Mouse (Mus musculus): ENCODE results near the gene Serpina16.

Gene Serpina16

DNA sequence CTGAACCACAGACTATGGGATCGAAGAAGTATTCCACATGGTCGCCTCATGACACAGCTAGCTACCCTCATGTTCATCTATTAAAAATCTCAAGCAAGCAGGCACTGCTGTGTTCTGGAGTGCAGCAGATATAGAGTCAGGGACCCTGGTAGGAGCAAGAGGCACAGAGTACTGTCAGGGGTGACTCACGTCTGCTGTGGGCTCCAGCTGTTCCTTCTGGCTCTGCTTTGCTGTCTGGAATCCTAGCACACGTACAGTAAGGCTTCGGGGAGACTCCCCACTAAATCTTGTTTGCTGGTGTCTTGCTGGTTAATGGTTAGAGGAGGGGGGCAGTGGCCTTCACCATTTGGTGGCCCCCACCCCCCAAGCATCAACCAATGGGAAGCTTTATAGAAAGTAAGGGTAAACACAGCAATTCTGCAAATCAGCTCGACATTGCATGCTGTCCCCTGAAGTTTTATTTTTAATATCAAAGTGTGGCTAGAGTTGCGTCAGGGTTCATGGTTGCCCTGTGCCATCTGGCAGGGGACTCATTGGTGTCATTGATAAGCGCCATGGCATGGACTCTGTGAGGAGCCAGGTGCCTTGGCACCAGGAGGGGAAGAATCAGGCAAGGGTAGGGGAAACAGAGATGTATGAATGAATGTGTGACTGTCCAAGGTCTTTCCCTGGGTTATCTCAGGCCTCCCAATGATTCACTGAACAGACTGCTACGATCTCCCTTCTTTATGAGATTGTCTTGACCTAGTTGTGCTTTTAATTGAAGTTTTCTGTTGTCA, 18.9 kb downstream of the Serpina16 start, which contains the start of gene Serpina6:
TSS of gene Serpina6 (minus strand) at position 365 of the 779 bp plus-strand sequence.
- no peak for DNase-seq (ENCODE audit: low read depth, low spot score)

DNA sequence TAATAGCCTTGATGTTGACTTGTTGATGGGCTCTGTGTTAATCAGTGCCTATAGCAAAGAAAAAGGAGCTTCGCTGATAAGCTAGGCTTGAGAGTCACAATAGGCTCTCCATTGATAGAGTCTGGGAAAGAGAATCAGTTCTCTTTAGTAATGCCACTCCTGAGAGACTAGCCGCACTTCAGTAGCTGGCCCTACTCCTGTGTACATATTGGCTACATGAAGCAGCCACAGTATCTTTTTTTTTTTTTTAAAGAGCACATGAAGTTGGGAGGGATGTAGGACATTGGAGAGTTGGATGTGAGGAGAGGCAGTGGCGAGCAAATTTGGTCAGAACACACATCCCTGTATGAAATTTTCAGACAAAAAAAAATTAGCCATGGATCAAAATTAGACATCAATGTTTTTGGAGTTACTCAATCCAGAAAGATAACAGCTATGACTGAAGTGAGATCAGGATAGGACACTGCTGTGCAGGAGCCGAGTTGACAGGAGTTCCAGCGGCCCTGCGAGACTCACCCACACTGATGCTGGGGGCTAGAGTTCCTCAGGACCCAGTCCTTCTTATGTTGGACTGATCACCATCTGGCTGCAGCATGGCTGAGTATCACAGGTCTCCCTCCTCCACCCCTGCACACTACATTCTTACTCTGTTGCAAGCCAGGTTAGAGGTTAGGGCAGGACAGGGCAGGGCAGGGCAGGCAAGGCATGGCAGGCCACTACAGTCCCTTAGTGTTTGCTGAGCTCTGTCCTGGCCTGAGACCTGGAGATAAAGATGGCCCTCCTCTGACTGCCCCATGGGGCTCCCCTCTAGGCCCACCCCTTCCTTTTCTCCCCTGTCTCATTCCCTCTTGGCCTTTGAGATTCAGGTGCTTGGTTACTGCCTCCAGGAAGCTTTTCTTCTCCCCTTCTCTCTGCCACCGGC, 20.6 kb downstream of the Serpina16 start:
- DNase-seq (ENCODE audit: low read depth, low spot score): no peak

DNA sequence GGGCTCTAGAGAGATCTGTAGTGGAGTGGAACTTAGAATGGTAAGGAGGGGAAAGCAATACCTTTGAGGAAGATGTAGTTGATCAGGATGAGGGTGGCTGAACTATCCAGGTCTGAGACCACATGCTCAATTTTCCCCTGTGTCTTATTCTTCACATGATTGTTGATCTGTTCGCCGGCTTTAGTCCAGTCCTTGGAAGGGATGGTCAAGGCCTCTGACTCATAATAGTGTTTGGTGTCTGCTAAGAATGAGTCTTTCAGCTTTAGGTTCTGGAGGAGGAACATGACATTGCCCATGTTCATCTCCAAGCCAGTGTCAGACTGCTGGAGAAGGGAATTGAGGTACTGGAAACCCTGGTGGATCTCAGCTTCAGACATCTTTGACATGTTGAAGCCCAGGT, 22.1 kb downstream of the Serpina16 start:
- no peak for DNase-seq (ENCODE audit: low read depth, low spot score)

DNA sequence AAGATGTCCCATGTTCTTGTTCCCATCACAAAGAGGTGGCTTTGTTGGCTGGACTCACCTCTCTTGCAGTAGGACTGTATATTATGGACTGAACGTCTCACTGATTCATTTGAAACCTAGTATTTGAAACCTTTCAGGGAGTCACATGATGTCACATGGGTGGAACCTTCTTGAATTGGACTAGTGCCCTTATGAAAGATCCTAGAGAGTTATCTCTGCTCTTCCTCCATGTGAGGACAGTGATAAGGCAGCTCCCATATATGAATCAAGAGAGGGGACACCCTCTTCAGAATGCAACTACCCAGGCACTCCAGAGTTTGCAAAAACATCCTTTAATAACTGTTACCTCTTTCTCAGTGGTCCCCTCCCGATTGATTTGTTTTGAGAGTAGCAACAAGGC, 29.6 kb downstream of the Serpina16 start:
- DNase-seq (ENCODE audit: low read depth, low spot score): no peak

DNA sequence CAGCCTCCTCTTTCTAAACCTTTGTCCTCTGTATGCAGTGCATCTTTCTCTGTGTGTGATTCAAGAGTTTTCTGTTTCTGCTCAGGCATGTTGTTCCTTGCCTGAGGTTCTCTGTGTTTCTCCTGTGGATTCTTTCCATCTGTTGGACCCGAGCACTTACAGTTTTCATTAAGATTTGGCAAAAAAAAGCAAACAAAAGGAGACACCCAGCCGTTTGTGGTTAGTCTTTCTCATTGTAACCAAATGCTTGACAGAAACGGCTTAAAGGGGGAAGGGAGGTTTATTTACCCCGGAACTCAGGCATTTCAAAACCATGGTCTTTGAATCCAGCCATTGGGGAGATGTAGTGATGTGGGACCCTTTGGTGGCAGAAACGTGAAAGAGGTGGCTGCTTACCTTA, 31.3 kb downstream of the Serpina16 start:
- no peak for DNase-seq (ENCODE audit: low read depth, low spot score)

DNA sequence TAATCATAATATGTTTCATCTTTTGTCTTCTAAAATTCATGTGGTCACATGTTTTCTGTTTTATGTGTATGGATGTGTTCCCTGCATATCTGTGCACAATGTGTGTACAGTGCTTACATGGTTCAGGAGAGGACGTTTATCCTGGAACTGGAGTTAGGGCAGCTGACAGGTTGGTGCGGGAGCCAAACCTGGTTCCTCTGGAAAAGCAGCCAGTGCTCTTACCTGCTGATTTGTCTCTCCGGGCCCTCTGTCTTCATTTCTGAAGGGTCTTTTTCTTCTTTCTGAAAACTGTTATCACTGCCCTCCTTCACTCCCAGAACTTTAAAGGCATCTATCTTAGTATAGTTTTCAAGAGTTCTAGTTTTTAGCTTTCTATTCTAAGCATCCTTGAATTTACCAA, 32.1 kb downstream of the Serpina16 start:
- no peak for DNase-seq (ENCODE audit: low read depth, low spot score)

DNA sequence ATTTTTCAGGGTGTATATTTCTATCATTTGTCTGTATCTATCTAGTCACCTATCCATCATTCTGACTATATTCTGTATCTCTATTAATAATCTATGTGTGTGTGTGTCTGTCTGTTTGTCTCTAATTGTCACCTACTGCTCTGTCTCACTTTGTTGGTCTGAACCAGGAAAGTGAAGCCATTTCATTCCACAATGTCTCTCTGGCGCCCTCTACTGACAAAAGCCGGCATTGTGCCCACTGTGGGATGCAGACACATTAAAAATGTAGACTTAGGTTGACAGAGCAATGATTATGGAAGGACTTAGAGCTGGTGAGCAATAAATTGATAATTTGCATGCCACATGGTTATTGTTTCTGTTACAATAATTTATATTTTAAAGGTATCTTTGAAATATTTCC, 32.6 kb downstream of the Serpina16 start:
- no peak for DNase-seq (ENCODE audit: low read depth, low spot score)

DNA sequence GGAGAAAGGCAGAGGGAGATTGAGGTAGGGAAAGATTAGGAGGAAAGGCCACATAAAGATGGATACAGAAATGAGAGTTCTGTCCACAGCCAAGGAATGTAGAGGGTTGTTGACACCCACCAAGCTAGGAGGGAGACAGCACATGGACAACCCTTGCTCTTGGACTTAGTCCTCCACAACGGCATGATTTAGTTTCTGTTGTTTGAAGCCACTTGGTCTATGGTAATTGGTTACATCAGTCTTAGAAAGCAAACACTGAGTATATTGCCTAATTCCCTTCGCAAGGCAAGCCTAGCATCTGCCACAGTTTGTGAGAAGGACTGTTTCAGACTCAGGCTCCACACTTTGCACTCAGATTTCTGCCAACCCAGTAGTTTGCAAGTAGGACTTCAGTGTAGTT, 40.1 kb downstream of the Serpina16 start:
- DNase-seq (ENCODE audit: low read depth, low spot score): no peak

DNA sequence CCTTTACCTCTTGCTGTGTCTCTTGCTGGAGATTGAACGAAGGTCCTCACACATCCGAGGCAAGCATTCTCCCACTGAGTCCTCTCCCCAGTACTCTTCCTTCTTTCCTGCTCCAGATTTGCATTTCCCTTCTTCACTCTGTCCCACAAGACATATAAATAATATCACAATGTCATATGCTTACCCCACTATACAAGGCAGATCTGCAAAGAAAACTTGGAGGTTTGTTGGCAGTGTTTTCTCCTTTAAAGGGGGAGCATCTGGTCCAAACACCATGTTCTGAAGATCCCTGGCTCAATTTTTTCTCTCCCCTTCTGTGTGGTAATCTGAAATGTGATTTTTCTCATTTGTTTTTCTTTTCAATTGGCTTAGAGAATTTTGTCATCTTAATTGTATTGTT, 41.5 kb downstream of the Serpina16 start:
- DNase-seq (ENCODE audit: low read depth, low spot score): peak; percentile 24

DNA sequence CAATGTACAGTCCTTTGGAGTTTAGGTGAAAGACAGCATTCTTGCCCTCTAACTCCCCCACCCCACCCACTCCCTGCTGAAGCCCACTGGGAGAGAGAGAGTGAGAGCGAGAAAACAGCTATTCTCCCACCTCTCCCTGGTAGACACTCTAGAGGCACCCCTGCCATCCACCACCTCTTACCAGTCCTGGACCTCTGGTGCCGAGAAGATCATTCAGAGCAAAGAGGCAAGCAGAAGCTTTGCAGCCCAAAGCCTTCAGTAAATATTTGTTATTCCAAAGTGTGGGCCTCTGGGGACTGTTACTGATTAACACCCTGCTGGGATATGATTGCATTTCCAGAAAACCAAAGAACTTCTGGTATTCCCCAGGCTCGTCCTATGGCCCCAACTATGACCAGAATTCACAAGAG, 44.7 kb downstream of the Serpina16 start, which contains the start of gene Serpina10:
TSS of gene Serpina10 (minus strand) at position 242 of the 410 bp plus-strand sequence.
- DNase-seq (ENCODE audit: low read depth, low spot score): no peak
